Mouse (Mus musculus) kidney, adult 11 months (tissue): Measurements from ENCODE around the gene Sufu.

Experiments used
- DNase-seq: peaks from one replicate; pipeline ENCODE4 v3.0.0; 2022

Gene Sufu

DNA sequence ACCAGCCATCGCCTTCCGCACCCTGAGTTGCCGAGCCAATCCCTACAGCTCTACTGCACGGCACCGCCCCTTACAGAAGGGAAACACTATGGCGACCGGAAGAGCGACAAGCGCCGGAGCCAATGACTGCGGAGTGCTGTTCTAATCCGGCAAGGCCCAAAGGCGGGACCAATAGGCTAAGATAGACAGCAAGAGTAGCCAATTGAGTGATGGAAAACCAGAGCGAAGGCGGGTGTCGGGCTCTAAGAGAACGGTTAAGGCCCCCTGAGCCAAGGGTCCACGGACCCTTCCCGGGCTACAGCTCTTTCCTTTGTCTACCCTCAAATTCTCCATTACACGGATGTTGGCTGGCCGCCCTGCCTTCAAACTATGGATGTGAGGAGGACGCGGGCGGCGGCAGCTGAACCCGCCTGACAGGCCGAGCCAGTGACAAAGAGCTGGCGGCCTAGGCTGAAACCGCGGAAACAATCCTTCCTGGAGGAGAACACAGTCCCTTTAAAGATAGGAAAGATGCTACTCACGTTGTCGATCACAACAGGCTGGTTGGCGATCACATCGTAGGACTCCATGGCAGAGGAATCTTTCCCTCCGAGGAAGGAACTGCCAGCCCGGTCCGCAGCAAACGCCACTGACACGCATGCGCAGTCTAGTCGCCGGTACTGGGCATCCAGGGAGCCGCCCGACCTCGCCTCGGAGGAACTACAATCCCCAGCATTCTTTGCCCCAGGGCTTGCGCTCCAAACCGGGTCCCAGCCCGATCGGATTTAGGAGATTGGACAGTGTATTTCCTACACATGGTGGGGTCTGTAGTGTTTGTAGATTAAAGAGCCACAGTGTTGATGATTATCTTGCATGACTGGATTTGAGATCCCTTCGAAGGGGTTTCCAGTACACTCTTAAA is 1.3 kb upstream of the Sufu start, which contains the start of gene Actr1a:
Actr1a (minus strand) TSS at position 640 of the 901 bp plus-strand sequence.
- DNase-seq = peak; percentile 98

GRCm38 (mm10) chr19:46396109-46396508 is 587 bp upstream of the Sufu start:
- no peak for DNase-seq

DNA sequence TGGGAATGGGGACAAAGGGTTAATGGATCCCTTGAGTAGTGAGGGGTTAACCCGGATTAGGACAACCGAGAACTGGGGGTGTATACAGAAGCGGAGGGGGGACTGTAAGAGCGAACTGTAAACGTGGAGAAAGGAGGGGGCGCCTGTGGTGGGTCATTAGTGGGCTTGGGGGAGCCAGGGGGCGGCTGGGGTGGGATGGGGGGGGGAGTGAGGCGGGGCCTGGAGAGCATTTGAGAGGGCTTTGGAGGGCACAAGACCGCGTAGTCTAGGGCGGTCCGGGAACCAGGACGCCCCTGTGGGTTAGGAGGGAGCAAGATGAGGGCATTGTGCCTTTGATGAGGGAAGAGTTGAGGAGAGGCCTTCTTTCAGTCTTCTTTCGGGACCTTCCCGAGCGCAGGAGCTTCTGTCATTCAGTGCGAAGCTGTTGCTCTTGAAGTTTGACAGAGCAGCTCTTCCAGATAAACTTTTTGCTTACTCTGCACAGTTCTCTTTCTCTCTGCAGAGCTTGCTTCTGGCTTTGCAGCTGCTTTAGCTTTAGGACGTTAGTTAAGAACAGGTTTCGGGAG is 823 bp downstream of the Sufu start:
- DNase-seq = no peak

GRCm38 (mm10) chr19:46398401-46398800 is 1.7 kb downstream of the Sufu start:
- no peak for DNase-seq

DNA sequence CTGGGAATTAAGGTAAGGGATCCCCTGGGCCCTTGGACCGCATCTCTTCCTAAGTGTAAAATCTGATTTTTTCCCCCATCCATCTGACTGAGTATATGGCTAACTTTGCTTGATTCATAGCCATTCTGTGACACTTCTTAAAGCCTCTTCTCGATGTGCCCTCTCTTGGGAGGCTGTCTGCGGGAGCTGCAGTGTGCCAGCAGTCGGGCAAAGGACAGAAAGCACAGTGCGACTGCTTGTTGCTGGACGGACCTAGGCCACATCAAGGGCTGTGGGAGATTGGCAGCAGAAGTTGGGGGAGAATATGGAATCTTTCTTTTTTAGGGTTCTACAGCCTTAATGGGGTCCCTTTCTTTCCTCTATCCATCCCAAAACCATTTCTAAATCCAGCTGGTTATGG is 2.7 kb downstream of the Sufu start:
- no peak for DNase-seq

DNA sequence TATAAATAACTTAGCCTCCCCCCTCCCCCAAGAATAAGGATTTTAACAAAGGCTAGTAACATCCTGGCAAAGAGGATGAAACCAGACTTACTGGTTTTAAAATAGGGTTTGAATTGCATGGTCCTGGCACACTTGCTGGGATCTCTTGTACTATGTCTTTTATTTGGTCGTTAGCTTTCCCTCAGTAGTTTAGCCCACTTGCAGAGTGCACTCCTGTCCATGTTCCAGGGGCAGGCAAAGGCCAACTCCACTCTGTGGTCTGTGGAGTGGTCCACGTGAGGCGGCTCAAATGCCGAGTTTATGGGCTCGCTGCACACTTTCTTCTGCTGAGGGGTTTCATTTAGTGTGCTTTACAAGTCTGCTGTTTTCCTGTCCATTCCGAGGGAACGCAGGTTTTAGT is 3.2 kb downstream of the Sufu start:
- DNase-seq = peak; percentile 47

- DNase-seq = no peak
Observed at GRCm38 (mm10) chr19:46400558-46400957, 3.9 kb downstream of the Sufu start.

GRCm38 (mm10) chr19:46404030-46404429 is 7.3 kb downstream of the Sufu start:
- DNase-seq = no peak

DNA sequence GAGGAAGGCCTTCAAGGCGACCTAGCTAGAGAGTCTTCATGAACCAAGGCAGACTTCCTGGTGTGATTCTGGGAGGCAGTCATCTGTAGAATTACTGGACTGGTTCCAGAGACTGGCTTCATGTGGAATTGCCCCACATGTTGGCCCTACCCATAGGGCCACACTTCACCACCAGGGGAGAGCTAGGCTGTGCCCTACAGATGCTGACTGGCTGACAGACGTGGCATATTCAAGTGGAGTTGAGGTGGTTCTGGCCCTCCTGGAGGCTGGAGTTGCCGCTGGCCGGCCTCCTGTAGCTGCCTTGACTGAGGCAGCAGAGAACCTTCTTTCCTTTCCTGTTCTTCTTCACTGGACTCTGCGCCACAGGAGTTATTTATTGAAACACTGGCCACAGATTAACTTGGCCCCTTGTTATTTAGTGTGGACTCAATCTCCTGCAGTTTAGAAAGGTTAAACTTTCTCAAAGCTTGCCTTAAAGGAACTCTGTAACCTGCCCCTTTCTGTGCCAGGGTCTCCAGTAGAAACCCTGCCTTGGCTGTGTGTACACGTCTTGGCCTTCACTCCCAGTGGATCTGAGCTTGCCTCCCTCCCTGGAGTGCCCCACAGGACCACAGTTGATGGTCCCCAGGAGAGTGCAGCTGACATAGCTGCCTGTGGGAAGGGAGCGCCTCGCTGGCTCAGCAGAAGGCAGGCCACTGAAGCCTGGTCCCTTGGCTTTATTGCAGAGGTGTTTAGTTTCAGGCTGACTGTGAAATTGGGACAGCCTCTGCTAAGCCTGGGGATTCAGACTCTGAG is 10.1 kb downstream of the Sufu start:
- DNase-seq = peak; percentile 94

GRCm38 (mm10) chr19:46409506-46409905 is 12.8 kb downstream of the Sufu start:
- no peak for DNase-seq

DNA sequence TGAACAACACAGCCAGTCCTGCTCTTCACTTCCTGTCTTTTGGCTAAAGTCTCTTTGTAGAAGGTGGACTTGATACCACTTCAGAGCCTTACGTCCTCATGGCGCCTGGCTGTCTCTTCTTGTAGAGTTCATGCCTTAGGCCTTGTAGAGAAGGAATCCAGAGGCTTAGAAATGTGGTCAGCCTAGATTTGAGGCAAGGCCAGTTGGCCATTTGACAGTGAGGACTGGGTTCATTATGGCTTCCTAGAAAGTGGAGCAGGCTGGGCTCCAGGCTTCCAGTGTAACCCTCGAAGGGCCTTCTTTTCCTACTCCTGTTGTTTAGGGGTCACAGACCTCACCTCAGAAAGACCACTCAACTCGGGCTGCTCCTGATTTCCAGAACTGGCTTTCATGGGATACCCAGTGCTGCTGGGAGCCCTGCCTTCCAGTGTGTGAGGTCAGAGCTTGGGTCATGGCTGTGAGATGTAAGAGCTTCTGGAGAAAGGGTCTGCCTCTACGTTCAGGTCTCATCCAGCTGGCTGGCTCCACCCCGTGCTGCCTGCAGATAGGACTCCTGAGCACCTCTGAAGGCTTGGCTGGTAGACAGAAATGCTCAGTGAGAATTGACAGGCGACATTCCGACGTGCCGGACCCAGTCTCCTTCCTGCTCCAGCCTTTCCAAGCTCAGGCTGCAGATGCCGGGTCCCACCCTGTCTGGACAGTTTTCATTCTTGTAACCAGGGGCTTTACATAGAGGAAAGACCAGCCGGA is 15.5 kb downstream of the Sufu start:
- DNase-seq = no peak

DNA sequence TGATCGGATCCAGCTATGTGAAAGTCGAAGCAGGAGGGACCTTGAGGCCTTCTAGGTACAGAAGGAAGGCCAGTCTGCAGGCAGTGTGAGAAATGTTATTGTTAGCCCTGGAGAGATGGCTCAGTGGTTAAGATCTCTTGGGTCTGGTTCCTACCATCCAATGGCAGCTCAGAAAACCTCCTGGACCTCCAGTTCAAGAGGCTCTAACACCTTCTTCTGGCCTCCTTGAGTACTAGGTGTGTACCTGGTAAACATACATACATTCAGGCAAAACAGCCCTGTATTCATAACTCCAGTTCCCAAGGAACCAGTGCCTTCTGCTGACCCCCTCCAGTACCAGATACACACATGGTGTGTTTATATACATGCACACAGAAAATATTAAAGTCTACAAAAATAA is 17.3 kb downstream of the Sufu start:
- DNase-seq = no peak

DNA sequence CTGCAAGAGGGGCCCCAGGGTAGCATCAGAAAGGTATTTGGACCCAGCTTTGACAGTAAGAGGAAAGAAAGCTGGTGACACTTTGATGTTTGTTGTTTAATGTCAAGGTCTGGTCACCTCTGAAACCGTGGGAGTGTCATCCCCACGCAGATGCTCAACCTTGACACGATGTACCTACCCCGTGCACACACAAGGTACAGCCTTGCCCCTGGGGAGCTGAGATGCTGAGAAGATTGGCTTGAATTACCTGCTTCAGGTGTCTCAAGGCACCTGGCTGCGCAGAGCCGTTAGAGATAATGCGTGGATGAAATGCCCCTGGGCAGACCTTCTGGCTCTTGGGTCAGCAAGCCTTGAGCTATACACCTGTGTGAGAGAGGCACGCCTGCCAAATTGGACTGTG is 17.8 kb downstream of the Sufu start:
- DNase-seq = no peak

GRCm38 (mm10) chr19:46416276-46416675 is 19.6 kb downstream of the Sufu start:
- no peak for DNase-seq

DNA sequence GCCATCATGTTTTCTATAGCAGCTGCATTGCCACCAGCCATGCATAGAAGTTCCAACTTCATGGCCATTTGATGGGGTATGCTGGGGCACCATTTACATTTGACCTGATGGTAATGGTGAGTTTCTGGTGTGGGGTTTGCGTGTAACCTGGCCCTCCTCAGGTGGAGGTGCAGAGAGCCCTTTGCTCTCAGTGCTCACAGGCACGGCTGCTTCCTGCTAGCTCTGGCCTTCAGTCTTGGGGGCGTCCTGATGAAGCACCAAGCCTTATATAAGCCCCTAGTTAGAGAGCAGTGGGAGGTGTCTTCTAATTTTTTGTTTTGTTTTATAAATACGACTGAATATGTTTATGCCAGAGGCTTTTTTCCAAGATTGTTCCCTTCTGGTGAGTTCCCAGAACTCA is 21.4 kb downstream of the Sufu start:
- DNase-seq = no peak

DNA sequence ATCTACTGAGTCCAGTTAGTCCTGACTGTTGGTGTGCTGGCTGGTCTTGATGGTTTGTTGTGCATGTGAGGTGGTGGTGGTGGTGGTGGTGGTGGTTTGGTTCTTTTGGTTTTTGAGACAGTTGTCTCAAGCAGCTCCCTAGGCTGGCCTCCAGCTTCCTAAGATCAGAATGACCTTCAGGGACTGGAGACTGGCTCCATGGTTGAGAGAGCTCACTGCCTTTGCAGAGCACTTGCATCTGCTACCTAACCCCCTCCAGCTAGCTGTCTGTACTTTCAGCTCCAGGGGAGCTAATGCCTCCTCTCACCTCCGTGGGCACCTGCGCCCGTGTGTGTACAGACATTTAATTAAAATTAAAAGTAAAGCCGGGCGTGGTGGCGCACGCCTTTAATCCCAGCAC is 23.7 kb downstream of the Sufu start:
- peak; percentile 38 for DNase-seq

- DNase-seq = no peak
Observed at GRCm38 (mm10) chr19:46422384-46423338, 26.0 kb downstream of the Sufu start.

DNA sequence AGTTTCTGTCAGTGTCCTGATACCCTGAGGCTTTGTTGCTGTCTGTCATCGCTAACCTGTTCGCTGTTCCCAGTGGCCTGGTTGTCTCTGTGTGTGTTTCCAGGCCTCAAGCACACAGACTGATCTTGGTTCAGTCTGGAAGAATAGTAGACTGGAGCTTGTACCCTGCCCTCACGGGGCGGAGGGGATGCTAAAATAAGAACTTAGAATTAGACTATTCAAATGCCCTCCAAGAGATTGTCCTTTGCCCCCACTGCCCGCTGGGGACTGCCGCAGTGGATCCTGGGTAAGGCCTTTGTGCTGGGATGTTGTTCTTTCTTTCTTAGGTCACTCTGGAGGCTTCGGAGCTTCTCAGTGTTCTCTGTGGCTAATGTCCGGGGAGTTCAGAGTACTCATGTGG is 28.6 kb downstream of the Sufu start:
- peak; percentile 90 for DNase-seq

DNA sequence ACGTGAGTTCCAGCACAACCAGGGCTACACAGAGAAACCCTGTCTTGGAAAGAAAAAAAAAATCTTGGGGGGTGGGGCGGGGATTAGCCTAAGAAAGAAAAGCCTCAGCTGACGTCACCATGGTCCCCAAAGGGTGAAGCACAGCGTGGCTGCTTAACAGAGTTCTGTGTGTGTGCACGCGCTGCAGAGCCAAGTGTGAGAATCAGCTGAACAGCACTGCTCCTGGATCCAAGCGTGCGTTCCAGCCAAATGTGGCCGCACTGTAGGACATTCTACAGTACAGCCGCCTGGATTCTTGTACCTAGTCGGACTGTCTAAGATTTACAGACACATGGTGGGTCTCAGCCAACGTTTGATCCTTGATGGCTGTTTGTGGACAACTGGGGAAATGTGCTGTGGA is 29.8 kb downstream of the Sufu start:
- DNase-seq = no peak

- no peak for DNase-seq
Observed at GRCm38 (mm10) chr19:46429250-46429649, 32.6 kb downstream of the Sufu start.

GRCm38 (mm10) chr19:46433712-46434111 is 37.0 kb downstream of the Sufu start:
- DNase-seq = no peak

DNA sequence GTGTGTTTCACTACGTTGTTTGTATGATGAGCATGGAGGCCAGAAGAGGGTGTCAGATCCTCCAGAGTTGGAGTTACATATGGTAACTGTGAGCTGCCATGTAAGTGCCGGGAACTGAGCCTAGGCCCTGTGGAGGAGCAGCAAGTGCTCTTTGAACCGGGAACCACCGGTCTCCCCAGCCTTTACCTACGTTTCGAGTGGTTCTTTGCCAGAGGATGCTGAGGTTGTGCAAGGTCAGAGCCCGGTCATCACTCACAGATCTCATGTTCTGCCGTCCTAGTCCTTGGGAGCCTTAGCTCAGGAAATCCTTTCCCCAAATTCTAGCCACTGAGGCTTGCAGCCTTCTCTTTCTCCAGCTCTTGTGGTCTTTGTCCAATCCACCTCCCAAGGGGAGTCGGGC is 37.5 kb downstream of the Sufu start:
- DNase-seq = no peak
